11 mouse cellular contexts compared by ENCODE assay signal in genomic region chr5:27029784-27030183, GRCm38 (mm10).
DNase-seq lines count a peak whose midpoint lies in the region; ATAC-seq and TF ChIP-seq lines count a peak whose summit lies in the region.
"Had no signal": no experiment of that assay in that cellular context is flagged by ENCODE, and none has a peak within 500 bp of the region (broad histone marks: within the 10 kb centered on the region; RNA-seq: fewer than 3 reads in every experiment).

No protein-coding gene starts in this region.

- H3K36me3 ChIP-seq in embryonic facial prominence, embryonic 10.5 days (replicated peaks), result no peaks in the 10 kb centered on the region
- H3K36me3 ChIP-seq: stomach, embryonic 15.5 days had no signal

- no peak for ATAC-seq in granulocyte monocyte progenitor cell, adult 5-6 weeks (replicated peaks; ENCODE audit: poor library complexity, severe bottlenecking)

- no peak overlapping the region for H3K27ac ChIP-seq in layer of hippocampus, adult 2 months
- H3K27ac ChIP-seq in embryonic facial prominence, embryonic 10.5 days (replicated peaks), result no peak overlapping the region
- H3K27ac ChIP-seq: stomach, embryonic 15.5 days had no signal

- 23% methylated on average over 5 of the region's 5 CpGs for WGBS in embryonic facial prominence, embryonic 10.5 days

- no peaks in the 10 kb centered on the region for H3K4me1 ChIP-seq in embryonic facial prominence, embryonic 10.5 days
- H3K4me1 ChIP-seq: stomach, embryonic 15.5 days had no signal

- H3K4me3 ChIP-seq in layer of hippocampus, adult 2 months, result no peak overlapping the region
- H3K4me3 ChIP-seq in embryonic facial prominence, embryonic 10.5 days, result no peak overlapping the region
- H3K4me3 ChIP-seq: erythroblast, embryonic 14.5 days; stomach, embryonic 15.5 days had no signal

- no peaks in the 10 kb centered on the region for H3K9me3 ChIP-seq in embryonic facial prominence, embryonic 10.5 days
- H3K9me3 ChIP-seq: stomach, embryonic 15.5 days had no signal

- no peaks in the 10 kb centered on the region for H3K27me3 ChIP-seq in embryonic facial prominence, embryonic 10.5 days (replicated peaks; ENCODE audit: low read depth, poor library complexity, severe bottlenecking)
- H3K27me3 ChIP-seq: stomach, embryonic 15.5 days had no signal

- DNase-seq in cerebellum, adult 8-10 months, result peak; percentile 39
- DNase-seq in cerebellum, adult 9-10 months, result no peak
- DNase-seq in layer of hippocampus, adult 2 months (ENCODE audit: low spot score in 2 of 2), result no peak
- DNase-seq in layer of hippocampus, adult 11-12 months (ENCODE audit: low spot score), result no peak
- peak; percentile 56 for DNase-seq in R1 (ENCODE audit: low read depth, low spot score)
- DNase-seq in embryonic facial prominence, embryonic 10.5 days (ENCODE audit: low spot score), result peak; percentile 27
- no peak for DNase-seq in testis, postnatal 10 days (ENCODE audit: low spot score)
- DNase-seq: heart, postnatal 14 days had no signal

- peak; percentile 71 for TF ChIP-seq CTCF in layer of hippocampus, adult 2 months (conservative IDR thresholded peaks at IDR 0.05)

Comparison
In these comparisons a context has a peak if more than half of its experiments do, and no peak if none do; other contexts are left out.
1. DNase-seq: peak in cerebellum, adult 8-10 months (single experiment), R1 (single experiment) and embryonic facial prominence, embryonic 10.5 days (single experiment); none in cerebellum, adult 9-10 months (single experiment), layer of hippocampus, adult 2 months (0 of 2), layer of hippocampus, adult 11-12 months (single experiment) and testis, postnatal 10 days (single experiment).